Mouse (Mus musculus) MEL (cell line): ENCODE measurements at regions not wholly inside any gene's neighbourhood (a gene's known extent, or its start where the extent isn't known, plus 50 kb on each side); places are given as distances from the start of the nearest gene placed in this dataset.

Experiments used
- DNase-seq: peaks from one replicate; pipeline ENCODE4 v3.0.0; 2011; ENCODE audit warnings: low read depth, low spot score
- H3K27ac ChIP-seq: 2 replicates; pipeline ENCODE4 v1.5.1; 2012; ENCODE audit warnings: low read depth, mild to moderate bottlenecking, control low read depth, low read length, moderate library complexity; ENCODE audit not compliant: control insufficient read depth
- H3K27me3 ChIP-seq, 2 experiments: fragments of 150-350 bp in 1 of 2; sonication (generic) in 1 of 2; 2 replicates each; pipeline ENCODE4 v1.6.1; 2012; ENCODE audit warnings: low read length in 2 of 2, mild to moderate bottlenecking in 2 of 2, improper control_type of control experiment in 1 of 2, moderate library complexity in 1 of 2; ENCODE audit not compliant: insufficient read depth in 2 of 2, control insufficient read depth in 1 of 2
- H3K36me3 ChIP-seq, 2 experiments: 2 replicates each; pipeline ENCODE4 v1.6.1; 2012 to 2014; ENCODE audit warnings: low read length in 2 of 2, improper control_type of control experiment in 1 of 2, inconsistent platforms in 1 of 2, mild to moderate bottlenecking in 1 of 2; ENCODE audit not compliant: insufficient read depth in 2 of 2, control insufficient read depth in 1 of 2
- H3K4me1 ChIP-seq, 2 experiments: fragments of 150-350 bp in 1 of 2; sonication (generic) in 1 of 2; 2 replicates each; pipeline ENCODE4 v1.6.1; 2012; ENCODE audit warnings: low read length in 2 of 2, improper control_type of control experiment in 1 of 2, mild to moderate bottlenecking in 1 of 2; ENCODE audit not compliant: insufficient read depth in 2 of 2, control insufficient read depth in 1 of 2
- H3K4me3 ChIP-seq, 2 experiments: fragments of 150-350 bp in 1 of 2; sonication (generic) in 1 of 2; 2 replicates each; pipeline ENCODE4 v1.5.1; 2012; ENCODE audit warnings: low read depth in 2 of 2, low read length in 2 of 2, mild to moderate bottlenecking in 2 of 2, moderate library complexity in 2 of 2, control low read depth in 1 of 2, improper control_type of control experiment in 1 of 2; ENCODE audit not compliant: control insufficient read depth in 1 of 2, insufficient read depth in 1 of 2
- H3K79me2 ChIP-seq: 2 replicates; pipeline ENCODE4 v1.6.1; 2012; ENCODE audit warnings: mild to moderate bottlenecking, low read length, moderate library complexity; ENCODE audit not compliant: control insufficient read depth, poor library complexity, insufficient read depth
- H3K9ac ChIP-seq: 2 replicates; pipeline ENCODE4 v1.6.1; 2012; ENCODE audit warnings: low read depth, mild to moderate bottlenecking, control low read depth, low read length, moderate library complexity; ENCODE audit not compliant: control insufficient read depth, poor library complexity, severe bottlenecking
- H3K9me3 ChIP-seq: fragments of 150-350 bp; sonication (generic); replicated peaks from 2 replicates; pipeline ENCODE4 v1.6.1; 2012; ENCODE audit warnings: mild to moderate bottlenecking, low read length, improper control_type of control experiment, moderate library complexity; ENCODE audit not compliant: insufficient read depth
- BHLHE40 ChIP-seq: IDR thresholded peaks from 2 replicates; pipeline ENCODE4 v1.6.1; 2012; ENCODE audit warnings: low read depth, mild to moderate bottlenecking, inconsistent platforms, low read length, improper control_type of control experiment, borderline replicate concordance
- CHD1 ChIP-seq: IDR thresholded peaks from 2 replicates; pipeline ENCODE4 v1.6.1; 2012; ENCODE audit warnings: low read depth, mild to moderate bottlenecking, inconsistent platforms, low read length, improper control_type of control experiment
- CTCF ChIP-seq, 3 experiments: IDR thresholded peaks in 2 of 3; conservative IDR thresholded peaks in 1 of 3; 2 replicates each; pipeline ENCODE4 v1.5.1; 2011 to 2012; ENCODE audit warnings: low read length in 3 of 3, low read depth in 2 of 3, mild to moderate bottlenecking in 2 of 3, improper control_type of control experiment in 1 of 3, inconsistent platforms in 1 of 3, mixed read lengths in 1 of 3, moderate library complexity in 1 of 3; ENCODE audit not compliant: control insufficient read depth in 1 of 3, insufficient read depth in 1 of 3, poor library complexity in 1 of 3, severe bottlenecking in 1 of 3
- E2F4 ChIP-seq: IDR thresholded peaks from 2 replicates; pipeline ENCODE4 v1.6.1; 2011; ENCODE audit warnings: low read depth, low read length, improper control_type of control experiment, borderline replicate concordance
- EP300 ChIP-seq, 2 experiments: IDR thresholded peaks; 2 replicates each; pipeline ENCODE4 v1.6.1; 2011; ENCODE audit warnings: improper control_type of control experiment in 2 of 2, low read length in 2 of 2, low read depth in 1 of 2, mild to moderate bottlenecking in 1 of 2
- GATA1 ChIP-seq: IDR thresholded peaks from 2 replicates; pipeline ENCODE4 v1.6.1; 2011; ENCODE audit warnings: low read depth, low read length, improper control_type of control experiment
- MAX ChIP-seq: IDR thresholded peaks from 2 replicates; pipeline ENCODE4 v1.6.1; 2011; ENCODE audit warnings: low read length, improper control_type of control experiment
- MYB ChIP-seq: IDR thresholded peaks from 2 replicates; pipeline ENCODE4 v1.6.1; 2011; ENCODE audit warnings: mild to moderate bottlenecking, low read depth, low read length, improper control_type of control experiment
- NELFE ChIP-seq: IDR thresholded peaks from 2 replicates; pipeline ENCODE4 v1.6.1; 2011; ENCODE audit warnings: low read depth, low read length, improper control_type of control experiment
- NRF1 ChIP-seq: IDR thresholded peaks from 2 replicates; pipeline ENCODE4 v1.6.1; 2014; ENCODE audit warnings: low read depth, mild to moderate bottlenecking, inconsistent platforms, low read length, improper control_type of control experiment, moderate library complexity; ENCODE audit not compliant: poor library complexity, insufficient read depth, severe bottlenecking
- POLR2AphosphoS5 ChIP-seq: IDR thresholded peaks from 2 replicates; pipeline ENCODE4 v1.6.1; 2012; ENCODE audit warnings: low read depth, borderline replicate concordance, mild to moderate bottlenecking, inconsistent platforms, low read length, moderate library complexity, mixed read lengths
- RCOR1 ChIP-seq: IDR thresholded peaks from 2 replicates; pipeline ENCODE4 v1.6.1; 2012; ENCODE audit warnings: low read depth, mild to moderate bottlenecking, inconsistent platforms, low read length, improper control_type of control experiment
- SMC3 ChIP-seq: IDR thresholded peaks from 2 replicates; pipeline ENCODE4 v1.6.1; 2011; ENCODE audit warnings: low read depth, low read length, improper control_type of control experiment
- TBP ChIP-seq: IDR thresholded peaks from 2 replicates; pipeline ENCODE4 v1.8.0; 2011; ENCODE audit warnings: low read depth, low read length, improper control_type of control experiment
- UBTF ChIP-seq: IDR thresholded peaks from 2 replicates; pipeline ENCODE4 v1.6.1; 2012; ENCODE audit warnings: low read depth, mild to moderate bottlenecking, inconsistent platforms, low read length, improper control_type of control experiment, moderate library complexity, borderline replicate concordance; ENCODE audit not compliant: insufficient read depth
- USF1 ChIP-seq: IDR thresholded peaks from 2 replicates; pipeline ENCODE4 v1.6.1; 2014; ENCODE audit warnings: low read depth, mild to moderate bottlenecking, inconsistent platforms, low read length, improper control_type of control experiment, moderate library complexity
- ZC3H11A ChIP-seq: IDR thresholded peaks from 2 replicates; pipeline ENCODE4 v1.6.1; 2012; ENCODE audit warnings: low read depth, mild to moderate bottlenecking, inconsistent platforms, low read length, improper control_type of control experiment
- ZMIZ1 ChIP-seq: IDR thresholded peaks from 2 replicates; pipeline ENCODE4 v1.6.1; 2012; ENCODE audit warnings: low read depth, mild to moderate bottlenecking, inconsistent platforms, low read length, improper control_type of control experiment, moderate library complexity
- ZNF384 ChIP-seq: IDR thresholded peaks from 2 replicates; pipeline ENCODE4 v1.6.1; 2012; ENCODE audit warnings: low read depth, mild to moderate bottlenecking, inconsistent platforms, low read length, improper control_type of control experiment

GRCm38 (mm10) chr12:25256268-25256667 lies 159.3 kb upstream of the Id2 start:
- Histone ChIP-seq H3K27ac (no peak overlapping the region), H3K9me3 (no peaks in the 10 kb centered on the region)
- DNase-seq: no peak

GRCm38 (mm10) chr12:25254716-25255115 lies 157.8 kb upstream of the Id2 start:
- Histone ChIP-seq H3K4me3 (no peak overlapping the region), H3K36me3 (no peaks in the 10 kb centered on the region), H3K9ac (no peak overlapping the region), H3K27me3 (no peaks in the 10 kb centered on the region), H3K79me2 (no peaks in the 10 kb centered on the region), H3K9me3 (no peaks in the 10 kb centered on the region), H3K27ac (no peak overlapping the region), H3K4me1 (peaks cover 2 to 6% of the 10 kb centered on the region in 2 experiments; a peak in 3 of 4 replicates)
- TF ChIP-seq EP300 (IDR thresholded peaks at IDR 0.05; ENCODE audit: low read depth in 1 of 2, low read length in 2 of 2) (peak in 1 of 2 experiments; percentile 29; a peak in 1 of 4 replicates), GATA1 (no peak)
- peak; percentile 19 for DNase-seq

More at GRCm38 (mm10) chr12:25256268-25256667, 159.3 kb upstream of the Id2 start:
- no peaks in the 10 kb centered on the region for H3K79me2 ChIP-seq
- no peak overlapping the region for H3K9ac ChIP-seq
- H3K4me3 ChIP-seq: no peak overlapping the region
- no peak for TF ChIP-seq POLR2AphosphoS5
- TF ChIP-seq CTCF (IDR thresholded peaks at IDR 0.05 in 2 of 3, conservative IDR thresholded peaks at IDR 0.05 in 1 of 3; ENCODE audit: control insufficient read depth in 1 of 3, insufficient read depth in 1 of 3, low read depth in 2 of 3, low read length in 3 of 3, poor library complexity in 1 of 3, severe bottlenecking in 1 of 3): no peak
- no peak for TF ChIP-seq RCOR1
- no peak for TF ChIP-seq TBP
- TF ChIP-seq CHD1: no peak
- no peak for TF ChIP-seq USF1
- TF ChIP-seq ZNF384: no peak
- no peak for TF ChIP-seq SMC3
- no peak for TF ChIP-seq ZMIZ1
- no peak for TF ChIP-seq BHLHE40
- TF ChIP-seq NELFE: no peak
- TF ChIP-seq UBTF: no peak
- no peak for TF ChIP-seq MAX
- TF ChIP-seq NRF1: no peak
- no peak for TF ChIP-seq ZC3H11A
- TF ChIP-seq E2F4: no peak
- no peak for TF ChIP-seq MYB
- H3K4me1 ChIP-seq: peaks cover 2 to 6% of the 10 kb centered on the region in 2 experiments; a peak in 3 of 4 replicates
- H3K27me3 ChIP-seq: no peaks in the 10 kb centered on the region
- H3K36me3 ChIP-seq: no peaks in the 10 kb centered on the region
